Mouse (Mus musculus) megakaryocyte, embryonic 14.5 days (primary cell): ENCODE measurements around the gene Pip5k1b. TPM values are rescaled to one million over a fixed set of nuclear protein-coding genes. Genes with fewer than 3 reads are reported as not detected.

Experiments used
- H3K27me3 ChIP-seq: replicated peaks from 2 replicates; pipeline ENCODE3; 2012; ENCODE audit warnings: inconsistent platforms
- H3K36me3 ChIP-seq: replicated peaks from 2 replicates; pipeline ENCODE3; 2012; ENCODE audit warnings: low read length, inconsistent platforms, mixed read lengths
- H3K4me1 ChIP-seq: 2 replicates; pipeline ENCODE4 v1.6.1; 2012; ENCODE audit warnings: inconsistent platforms
- H3K4me3 ChIP-seq: replicated peaks from 2 replicates; pipeline ENCODE3; 2012; ENCODE audit warnings: moderate library complexity, mild to moderate bottlenecking, inconsistent platforms
- H3K9me3 ChIP-seq: 2 replicates; pipeline ENCODE4 v1.6.1; 2012; ENCODE audit warnings: inconsistent platforms
- FLI1 ChIP-seq: IDR thresholded peaks from 2 replicates; pipeline ENCODE4 v1.6.1; 2012; ENCODE audit warnings: low read length, inconsistent platforms, mixed read lengths
- GATA1 ChIP-seq: IDR thresholded peaks from 3 replicates; pipeline ENCODE4 v1.6.1; 2012; ENCODE audit warnings: mixed read lengths, low read length, inconsistent platforms, borderline replicate concordance
- polyA plus RNA-seq: library from polyadenylated mRNA; stranded (reverse); fragments of >175 nt; gene quantifications from 2 replicates; pipeline ENCODE4 v1.2.3, GENCODE M21; 2012; ENCODE audit warnings: low replicate concordance; ENCODE audit not compliant: insufficient read depth

Gene Pip5k1b
- polyA plus RNA-seq, 1 experiment, result 8.0 TPM

DNA sequence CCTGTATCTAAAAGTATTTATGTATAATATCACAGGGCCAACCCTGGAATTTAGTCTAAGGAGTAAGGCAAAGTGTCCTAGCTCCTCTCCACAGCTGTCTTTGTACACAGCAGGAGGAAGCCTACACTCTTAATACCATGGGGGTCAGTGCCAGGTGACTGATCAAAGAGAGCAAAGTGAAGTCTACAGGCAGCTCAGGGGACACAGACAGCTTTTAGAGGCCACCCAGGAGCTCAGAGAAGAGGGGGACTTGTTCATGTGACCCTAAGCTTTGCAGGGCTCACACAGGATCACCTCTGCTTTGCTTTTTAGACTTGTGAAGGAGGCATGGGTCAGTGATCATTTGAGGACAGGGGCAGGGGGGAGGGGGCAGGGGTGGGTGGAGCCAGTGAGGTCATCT is 54.1 kb downstream of the Pip5k1b start:
- Histone ChIP-seq H3K27me3 (no peaks in the 10 kb centered on the region), H3K9me3 (peaks cover 4% of the 10 kb centered on the region), H3K4me3 (no peak overlapping the region), H3K36me3 (peaks cover 24% of the 10 kb centered on the region), H3K4me1 (peaks cover 50% of the 10 kb centered on the region)
- TF ChIP-seq GATA1, result no peak
- no peak for TF ChIP-seq FLI1

DNA sequence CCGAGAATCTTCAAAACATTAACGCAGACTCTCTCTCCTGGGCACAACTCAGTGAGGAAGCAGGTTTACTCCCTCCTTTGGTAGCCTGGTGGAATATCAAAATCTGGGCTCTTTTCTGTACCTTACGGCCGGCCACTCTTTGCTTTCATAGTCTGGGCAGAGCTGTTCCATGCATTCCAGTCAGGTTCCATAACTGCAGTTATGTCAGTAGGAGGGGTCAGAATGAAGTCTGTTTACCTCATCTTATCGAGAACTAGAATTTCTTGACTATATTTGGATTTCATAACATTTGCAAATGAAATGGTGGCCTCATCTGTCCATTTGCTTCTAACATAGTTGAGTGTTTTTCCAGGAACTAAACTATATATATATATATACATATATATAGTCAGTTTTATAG is 55.2 kb downstream of the Pip5k1b start:
- no peaks in the 10 kb centered on the region for H3K27me3 ChIP-seq
- peaks cover 51% of the 10 kb centered on the region for H3K4me1 ChIP-seq
- peaks cover 24% of the 10 kb centered on the region for H3K36me3 ChIP-seq
- H3K9me3 ChIP-seq, result peaks cover 4% of the 10 kb centered on the region
- TF ChIP-seq GATA1, result no peak
- H3K4me3 ChIP-seq, result no peak overlapping the region

DNA sequence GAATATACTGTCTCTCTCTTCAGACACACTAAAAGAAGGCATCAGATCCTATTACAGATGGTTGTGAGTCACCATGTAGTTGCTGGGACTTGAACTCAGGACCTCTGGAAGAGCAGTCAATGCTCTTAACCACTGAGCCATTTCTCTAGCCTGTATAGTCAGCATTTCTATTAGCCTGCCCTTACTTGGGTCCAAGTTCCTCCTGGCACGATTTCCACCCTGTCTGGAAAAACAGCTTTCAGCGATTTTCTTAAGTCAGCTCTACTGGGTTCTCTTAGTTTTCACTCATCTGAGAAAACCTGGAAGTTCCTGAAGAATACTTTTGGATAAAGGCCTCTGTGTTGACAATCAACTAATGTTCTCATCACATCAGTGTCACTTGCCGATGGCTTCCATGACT is 56.4 kb downstream of the Pip5k1b start:
- H3K36me3 ChIP-seq, result peaks cover 28% of the 10 kb centered on the region
- peaks cover 59% of the 10 kb centered on the region for H3K4me1 ChIP-seq
- H3K9me3 ChIP-seq, result peaks cover 4% of the 10 kb centered on the region
- no peak for TF ChIP-seq FLI1
- no peak for TF ChIP-seq GATA1
- no peaks in the 10 kb centered on the region for H3K27me3 ChIP-seq
- no peak overlapping the region for H3K4me3 ChIP-seq

DNA sequence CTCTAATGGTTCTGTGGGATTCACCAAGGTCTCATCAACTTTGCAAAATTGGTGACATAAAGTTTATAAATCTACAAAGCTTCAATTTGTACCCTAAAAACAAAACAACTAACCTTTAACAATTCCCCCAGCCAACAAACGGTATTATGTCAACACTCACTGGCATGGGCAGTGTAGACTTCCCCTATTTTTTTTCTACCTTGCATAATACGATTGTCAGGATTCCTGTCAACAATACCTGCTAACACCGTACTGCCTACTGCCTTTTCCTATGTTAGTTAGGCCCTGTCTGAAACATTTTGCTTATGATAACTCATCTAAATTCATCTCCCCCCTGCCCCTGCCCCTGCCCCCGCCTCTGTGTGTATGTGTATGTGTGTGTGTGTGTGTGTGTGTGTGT is 61.8 kb downstream of the Pip5k1b start:
- TF ChIP-seq FLI1 (no peak), GATA1 (no peak)
- Histone ChIP-seq H3K9me3 (peaks cover 4% of the 10 kb centered on the region), H3K4me3 (no peak overlapping the region), H3K36me3 (peaks cover 18% of the 10 kb centered on the region), H3K4me1 (peaks cover 47% of the 10 kb centered on the region), H3K27me3 (no peaks in the 10 kb centered on the region)

DNA sequence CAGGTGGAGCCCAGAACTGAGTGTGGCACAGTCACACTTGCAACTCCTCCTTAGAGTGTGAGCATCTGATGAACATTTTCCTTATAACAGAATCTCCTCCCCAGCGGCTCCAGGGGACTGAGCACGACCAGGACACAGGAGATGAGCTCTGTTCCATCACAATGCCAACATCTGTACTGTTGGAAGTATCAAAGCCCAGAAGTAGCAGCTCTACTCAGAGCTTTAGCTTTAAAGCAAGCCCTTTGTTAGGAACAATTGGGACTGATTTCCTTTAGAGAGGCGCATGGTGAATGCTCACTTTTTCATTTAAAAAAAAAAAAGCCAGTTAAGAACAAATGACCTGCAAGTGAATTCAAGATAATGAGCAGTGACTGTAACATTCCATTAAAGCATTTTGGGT is 63.8 kb downstream of the Pip5k1b start:
- Histone ChIP-seq H3K4me1 (peaks cover 50% of the 10 kb centered on the region), H3K9me3 (no peaks in the 10 kb centered on the region), H3K27me3 (no peaks in the 10 kb centered on the region), H3K36me3 (peaks cover 7% of the 10 kb centered on the region), H3K4me3 (no peak overlapping the region)
- no peak for TF ChIP-seq GATA1

DNA sequence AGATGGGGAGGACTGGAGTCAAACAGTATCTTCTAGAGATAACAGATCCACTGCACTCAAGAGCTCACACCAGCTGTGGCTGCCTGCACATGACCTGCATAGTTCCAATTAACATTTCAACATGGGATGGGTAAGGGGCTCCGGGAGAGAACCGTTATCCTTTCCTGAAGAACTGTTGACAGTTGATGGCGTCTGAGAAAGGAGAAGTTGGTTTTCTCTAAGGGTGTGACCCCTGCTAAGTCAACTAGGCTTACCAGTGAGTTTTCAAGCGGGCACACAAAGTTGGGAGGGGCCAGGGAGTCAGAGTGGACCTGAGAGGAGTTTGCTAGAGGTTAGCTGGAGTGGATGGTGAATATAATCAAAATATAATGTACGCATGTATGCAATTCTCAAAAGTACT is 65.4 kb downstream of the Pip5k1b start:
- TF ChIP-seq GATA1 (no peak), FLI1 (no peak)
- Histone ChIP-seq H3K4me3 (no peak overlapping the region), H3K4me1 (peaks cover 52% of the 10 kb centered on the region), H3K27me3 (no peaks in the 10 kb centered on the region), H3K36me3 (peaks cover 6% of the 10 kb centered on the region), H3K9me3 (no peaks in the 10 kb centered on the region)

DNA sequence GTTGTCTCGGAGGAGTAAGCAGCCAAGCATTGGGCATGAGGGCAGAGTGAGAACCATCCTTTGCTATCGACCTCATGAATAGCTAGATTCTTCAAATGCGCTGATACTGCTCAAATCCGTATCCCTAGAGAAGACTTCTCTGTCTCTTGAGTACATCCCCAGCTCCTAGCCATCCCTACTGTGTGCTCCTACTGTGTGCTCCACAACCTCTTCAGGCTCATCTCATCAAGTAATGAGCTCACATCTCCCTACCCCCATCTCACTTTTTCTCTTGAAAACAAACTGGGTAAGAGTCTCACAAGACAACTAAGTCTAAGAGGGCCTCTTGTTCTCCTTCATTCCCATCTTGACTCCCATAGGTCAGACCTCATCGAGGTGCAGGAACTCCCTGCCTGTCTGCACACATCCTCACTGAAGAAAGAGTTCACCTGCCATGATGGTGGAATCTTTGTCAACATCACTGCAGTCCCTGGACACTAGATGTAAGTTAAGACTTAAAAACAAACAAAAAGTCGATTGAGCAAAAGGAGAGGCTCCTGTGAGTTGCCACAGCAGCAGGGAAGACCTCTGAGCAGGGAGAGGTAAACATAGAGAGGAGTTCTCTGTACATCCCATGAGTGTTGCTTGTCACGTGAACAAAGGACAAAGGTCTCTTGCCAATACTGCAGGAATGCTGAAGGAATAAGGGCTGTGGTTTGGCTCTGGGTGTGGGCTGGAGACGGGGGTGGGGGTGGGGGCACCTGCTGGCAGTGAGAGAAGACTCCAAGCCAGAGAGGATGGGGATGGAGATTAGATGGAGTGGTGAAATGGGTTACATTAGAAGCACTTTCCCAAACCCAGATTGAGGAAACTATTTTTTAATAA is 69.0 kb downstream of the Pip5k1b start:
- TF ChIP-seq FLI1 (no peak), GATA1 (no peak)
- H3K36me3 ChIP-seq, result peaks cover 7% of the 10 kb centered on the region
- H3K4me3 ChIP-seq, result no peak overlapping the region
- peaks cover 51% of the 10 kb centered on the region for H3K4me1 ChIP-seq
- no peaks in the 10 kb centered on the region for H3K27me3 ChIP-seq
- H3K9me3 ChIP-seq, result no peaks in the 10 kb centered on the region

DNA sequence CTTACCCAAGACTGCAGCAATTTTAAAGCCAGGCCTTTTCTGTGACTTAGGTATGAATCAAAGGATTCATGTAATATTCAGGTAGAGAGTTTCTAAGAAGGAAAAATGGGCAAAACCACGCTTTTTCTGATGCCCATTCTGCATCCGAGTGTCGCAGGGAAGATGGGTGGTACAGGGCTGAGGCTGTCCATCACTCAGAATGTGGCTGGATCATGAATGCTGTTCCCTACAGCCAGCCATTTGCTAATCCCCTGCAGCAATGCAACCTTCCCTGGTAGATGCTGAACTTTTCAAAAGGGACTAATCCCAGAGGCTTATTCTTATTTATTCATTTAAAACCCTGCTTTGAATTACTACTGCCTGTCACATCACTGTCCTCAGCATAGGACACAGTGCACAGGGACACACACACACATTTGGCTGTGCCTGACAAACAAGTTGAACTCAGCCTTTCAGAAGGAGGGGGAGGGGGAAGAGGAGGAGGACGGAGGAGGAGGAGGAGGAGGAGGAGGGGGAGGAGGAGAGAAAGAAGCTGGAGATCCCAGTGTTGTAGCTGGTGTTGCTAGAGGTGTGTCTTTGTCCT is 71.0 kb downstream of the Pip5k1b start:
- H3K4me1 ChIP-seq, result peaks cover 40% of the 10 kb centered on the region
- H3K4me3 ChIP-seq, result no peak overlapping the region
- peaks cover 7% of the 10 kb centered on the region for H3K36me3 ChIP-seq
- TF ChIP-seq FLI1, result no peak
- no peak for TF ChIP-seq GATA1
- no peaks in the 10 kb centered on the region for H3K9me3 ChIP-seq
- no peaks in the 10 kb centered on the region for H3K27me3 ChIP-seq

DNA sequence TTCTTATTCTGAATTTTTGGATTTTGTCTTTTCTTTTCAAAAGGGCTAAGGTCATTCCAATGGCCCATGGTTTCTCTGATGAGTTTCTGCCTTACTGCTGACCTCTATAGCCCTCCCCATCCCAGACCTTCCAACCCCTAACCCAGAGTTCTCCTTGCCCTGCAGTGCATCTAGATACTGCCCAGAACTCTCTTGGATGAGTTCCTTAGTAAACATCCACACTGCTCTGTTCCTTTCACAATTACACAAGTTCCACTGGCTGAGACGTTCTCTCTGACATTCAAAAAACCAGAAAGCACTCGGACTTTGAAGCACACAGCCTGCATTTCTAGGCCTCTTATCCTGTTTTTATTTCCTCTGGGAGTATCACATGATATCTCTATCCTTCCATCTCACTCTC is 74.8 kb downstream of the Pip5k1b start:
- peaks cover 8% of the 10 kb centered on the region for H3K36me3 ChIP-seq
- H3K4me3 ChIP-seq, result no peak overlapping the region
- H3K27me3 ChIP-seq, result no peaks in the 10 kb centered on the region
- peaks cover 33% of the 10 kb centered on the region for H3K4me1 ChIP-seq
- no peak for TF ChIP-seq FLI1
- TF ChIP-seq GATA1, result no peak
- no peaks in the 10 kb centered on the region for H3K9me3 ChIP-seq

DNA sequence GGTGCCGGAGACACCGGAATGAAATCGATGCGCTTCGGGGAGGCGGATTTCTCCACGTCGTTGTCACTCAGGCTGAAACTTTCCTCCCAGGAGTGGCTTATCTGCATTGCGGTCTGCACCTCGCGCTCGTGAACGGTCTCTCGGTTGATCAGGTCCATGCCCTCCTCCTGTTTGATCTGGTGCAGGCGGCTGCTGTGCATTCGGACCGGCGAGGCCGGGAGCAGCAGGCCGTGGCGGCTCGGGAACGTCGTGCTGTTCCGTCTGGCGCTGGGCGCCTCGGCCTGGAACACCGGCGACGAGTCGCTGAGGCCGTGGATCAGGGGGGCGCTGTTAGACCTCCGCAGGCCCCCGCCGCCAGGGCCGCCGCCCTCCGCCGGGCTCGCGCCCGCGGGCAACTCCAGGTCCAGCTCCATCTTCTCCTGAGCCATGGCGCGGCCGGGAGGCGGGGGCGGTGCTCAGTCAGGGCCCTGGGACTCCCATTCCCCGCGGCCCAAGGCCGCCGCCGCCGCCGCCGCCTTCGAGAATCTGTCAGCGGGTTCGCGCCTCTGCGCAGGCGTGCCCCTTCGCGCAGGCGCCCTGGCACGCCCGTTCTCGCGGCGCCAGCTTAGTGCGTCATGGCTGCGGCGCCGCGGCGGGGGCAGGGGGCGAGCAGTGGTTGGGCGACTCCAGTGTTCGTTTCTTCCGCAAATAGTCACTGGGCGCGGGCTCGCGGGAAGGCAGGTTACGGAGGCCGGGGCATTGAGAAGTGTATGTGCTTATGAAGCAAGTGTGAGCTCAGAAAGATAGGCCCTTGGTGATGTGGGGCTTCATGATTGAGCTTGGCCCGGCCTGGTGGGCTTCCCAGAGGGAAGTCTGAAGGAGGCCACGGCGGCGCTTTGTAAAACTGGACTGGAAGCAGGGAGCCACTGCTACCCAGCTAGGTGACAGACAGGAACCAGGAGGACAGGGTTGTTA is 78.5 kb downstream of the Pip5k1b start, which contains the start of gene Fam122a:
Gene Fam122a, minus strand, starts transcription at position 428 of the 954 bp plus-strand sequence.
- Histone ChIP-seq H3K4me1 (peaks cover 36% of the 10 kb centered on the region), H3K9me3 (no peaks in the 10 kb centered on the region), H3K36me3 (peaks cover 24% of the 10 kb centered on the region), H3K4me3 (peak within 1 kb of the TSS; percentile 97), H3K27me3 (no peaks in the 10 kb centered on the region)
- 0 out of 3 replicates have a peak, but pooled peaks have one; percentile 28 for TF ChIP-seq GATA1
- TF ChIP-seq FLI1, result no peak
